Mouse (Mus musculus) lung, postnatal 0 days (tissue): ENCODE measurements at regions not wholly inside any gene's neighbourhood (a gene's known extent, or its start where the extent isn't known, plus 50 kb on each side); places are given as distances from the start of the nearest gene placed in this dataset.

ENCODE experiments used
- ATAC-seq: fragments of 200-750 bp; cut with Nextera tagmentation; 2 replicates; pipeline ENCODE4 v1.8.0; 2017; ENCODE audit warnings: moderate library complexity
- DNase-seq: peaks from one replicate; pipeline ENCODE4 v3.0.0-alpha.2; 2016; ENCODE audit warnings: low spot score
- H3K27ac ChIP-seq: fragments of 300-500 bp; sonication (generic); 2 replicates; pipeline ENCODE4 v1.5.1; 2014; ENCODE audit warnings: antibody characterized with exemption, mild to moderate bottlenecking, low read length, mixed read lengths
- H3K27me3 ChIP-seq: fragments of 300-500 bp; sonication (generic); replicated peaks from 2 replicates; pipeline ENCODE4 v1.6.1; 2014; ENCODE audit warnings: low read length, mixed read lengths; ENCODE audit not compliant: insufficient read depth
- H3K36me3 ChIP-seq: fragments of 300-500 bp; sonication (generic); 2 replicates; pipeline ENCODE4 v1.6.1; 2014; ENCODE audit warnings: low read length, mixed read lengths; ENCODE audit not compliant: insufficient read depth
- H3K4me1 ChIP-seq: fragments of 300-500 bp; sonication (generic); 2 replicates; pipeline ENCODE4 v1.6.1; 2014; ENCODE audit warnings: antibody characterized with exemption, low read depth, low read length, mixed read lengths; ENCODE audit not compliant: insufficient read depth
- H3K4me2 ChIP-seq: fragments of 300-500 bp; sonication (generic); replicated peaks from 2 replicates; pipeline ENCODE4 v1.6.1; 2014; ENCODE audit warnings: low read depth, mild to moderate bottlenecking, low read length, moderate library complexity, mixed read lengths
- H3K4me3 ChIP-seq: fragments of 300-500 bp; sonication (generic); 2 replicates; pipeline ENCODE4 v1.5.1; 2014; ENCODE audit warnings: low read depth, low read length
- H3K9ac ChIP-seq: fragments of 300-500 bp; sonication (generic); replicated peaks from 2 replicates; pipeline ENCODE4 v1.6.1; 2014; ENCODE audit warnings: low read depth, mild to moderate bottlenecking
- H3K9me3 ChIP-seq: fragments of 300-500 bp; sonication (generic); 2 replicates; pipeline ENCODE4 v1.6.1; 2016; ENCODE audit warnings: low read length, mixed read lengths
- CTCF ChIP-seq: IDR thresholded peaks from 2 replicates; pipeline ENCODE4 v1.5.1; 2016; ENCODE audit warnings: antibody characterized with exemption, mild to moderate bottlenecking
- EP300 ChIP-seq: IDR thresholded peaks from 2 replicates; pipeline ENCODE4 v1.6.1; 2016; ENCODE audit warnings: antibody characterized with exemption, mild to moderate bottlenecking, control low read depth
- WGBS: fragments of 180-500 bp; shearing (Covaris S2); extraction: QIAGEN DNeasy Blood & Tissue Kit; methylation state at CpG from one replicate; pipeline ENCODE4 v1.1.7; 2014; 5-methylcytosine and 5-hydroxymethylcytosine counted together

- no peaks in the 10 kb centered on the region for H3K4me1 ChIP-seq
- no peaks in the 10 kb centered on the region for H3K27me3 ChIP-seq
- TF ChIP-seq CTCF (no peak), EP300 (no peak)
- 53% methylated on average over 12 of the region's 12 CpGs for WGBS
- no peak overlapping the region for H3K4me2 ChIP-seq
- no peak overlapping the region for H3K4me3 ChIP-seq
- no peak overlapping the region for H3K27ac ChIP-seq
- no peaks in the 10 kb centered on the region for H3K36me3 ChIP-seq
- no peaks in the 10 kb centered on the region for H3K9me3 ChIP-seq
- H3K9ac ChIP-seq = no peak overlapping the region
- no peak for DNase-seq
- no peak for ATAC-seq
These were observed 121.7 kb upstream of the Cmc1 start for GRCm38 (mm10) chr9:118271681-118272080.

- 31% methylated on average over 11 of the region's 11 CpGs for WGBS
These were observed 122.9 kb upstream of the Cmc1 start for GRCm38 (mm10) chr9:118272713-118273407.

GRCm38 (mm10) chr9:118285481-118285880 is 135.5 kb upstream of the Cmc1 start:
- Histone ChIP-seq H3K4me3 (no peak overlapping the region), H3K27me3 (no peaks in the 10 kb centered on the region), H3K36me3 (no peaks in the 10 kb centered on the region), H3K9me3 (no peaks in the 10 kb centered on the region), H3K4me1 (no peaks in the 10 kb centered on the region), H3K9ac (no peak overlapping the region), H3K4me2 (no peak overlapping the region), H3K27ac (no peak overlapping the region)
- WGBS = 46% methylated on average over 3 of the region's 3 CpGs
- TF ChIP-seq CTCF (no peak), EP300 (no peak)
- ATAC-seq = no peak
- DNase-seq = no peak

More at GRCm38 (mm10) chr9:118272713-118273407, 122.9 kb upstream of the Cmc1 start:
- Histone ChIP-seq H3K36me3 (no peaks in the 10 kb centered on the region), H3K9ac (no peak overlapping the region), H3K27me3 (no peaks in the 10 kb centered on the region), H3K27ac (no peak overlapping the region), H3K4me2 (peak overlapping the region; percentile 22; the same call in 1 of the 2 replicates), H3K4me3 (no peak overlapping the region), H3K9me3 (no peaks in the 10 kb centered on the region), H3K4me1 (no peaks in the 10 kb centered on the region)
- TF ChIP-seq CTCF (no peak), EP300 (peak; percentile 76)
- peak; percentile 69 for ATAC-seq
- peak; percentile 45 for DNase-seq

- Histone ChIP-seq H3K4me1 (no peaks in the 10 kb centered on the region), H3K27me3 (no peaks in the 10 kb centered on the region), H3K9ac (no peak overlapping the region), H3K4me2 (no peak overlapping the region), H3K36me3 (no peaks in the 10 kb centered on the region), H3K9me3 (no peaks in the 10 kb centered on the region), H3K4me3 (no peak overlapping the region), H3K27ac (no peak overlapping the region)
- 80% methylated on average over 9 of the region's 9 CpGs for WGBS
- no peak for ATAC-seq
- TF ChIP-seq EP300 (no peak), CTCF (no peak)
- DNase-seq = no peak
These were observed 137.6 kb upstream of the Cmc1 start for GRCm38 (mm10) chr9:118287606-118288005.

GRCm38 (mm10) chr9:118292836-118293235 is 142.9 kb upstream of the Cmc1 start:
- H3K27ac ChIP-seq = no peak overlapping the region
- no peaks in the 10 kb centered on the region for H3K9me3 ChIP-seq
- no peaks in the 10 kb centered on the region for H3K4me1 ChIP-seq
- ATAC-seq = no peak
- H3K4me3 ChIP-seq = no peak overlapping the region
- 80% methylated on average over 10 of the region's 10 CpGs for WGBS
- TF ChIP-seq CTCF (no peak), EP300 (no peak)
- H3K9ac ChIP-seq = no peak overlapping the region
- H3K36me3 ChIP-seq = no peaks in the 10 kb centered on the region
- no peak for DNase-seq
- H3K4me2 ChIP-seq = no peak overlapping the region
- H3K27me3 ChIP-seq = no peaks in the 10 kb centered on the region

- H3K4me2 ChIP-seq = no peak overlapping the region
- H3K9me3 ChIP-seq = no peaks in the 10 kb centered on the region
- no peak overlapping the region for H3K27ac ChIP-seq
- no peak for DNase-seq
- no peak overlapping the region for H3K9ac ChIP-seq
- no peaks in the 10 kb centered on the region for H3K36me3 ChIP-seq
- TF ChIP-seq EP300 (no peak), CTCF (no peak)
- no peak overlapping the region for H3K4me3 ChIP-seq
- ATAC-seq = no peak
- 77% methylated on average over 8 of the region's 8 CpGs for WGBS
- H3K4me1 ChIP-seq = no peaks in the 10 kb centered on the region
- H3K27me3 ChIP-seq = no peaks in the 10 kb centered on the region
These were observed 144.0 kb upstream of the Cmc1 start for GRCm38 (mm10) chr9:118294011-118294410.
